Mouse (Mus musculus): ENCODE measurements around the gene Prdx1.
"Not testable (repeated sequence)": the region's sequence is repeated elsewhere in the genome, so short reads cannot be mapped to it uniquely, and the experiment has no call there.

- not testable (repeated sequence) for TF ChIP-seq CTCF (IDR thresholded peaks at IDR 0.05; ENCODE audit: low read depth, low read length); POLR2A (IDR thresholded peaks at IDR 0.05; ENCODE audit: extremely low read depth, insufficient read depth, low read length)
These were observed 10.6 kb upstream of the Prdx1 start for GRCm38 (mm10) chr4:116674761-116675160.
